Mouse (Mus musculus) frontal cortex, postnatal 25 days (tissue): ENCODE measurements around the gene Rab36.

ENCODE experiments used
- DNase-seq, 2 experiments: peaks; one replicate each; pipeline ENCODE4 v3.0.0; 2022; ENCODE audit warnings: low spot score in 2 of 2

The Rab36 gene

DNA sequence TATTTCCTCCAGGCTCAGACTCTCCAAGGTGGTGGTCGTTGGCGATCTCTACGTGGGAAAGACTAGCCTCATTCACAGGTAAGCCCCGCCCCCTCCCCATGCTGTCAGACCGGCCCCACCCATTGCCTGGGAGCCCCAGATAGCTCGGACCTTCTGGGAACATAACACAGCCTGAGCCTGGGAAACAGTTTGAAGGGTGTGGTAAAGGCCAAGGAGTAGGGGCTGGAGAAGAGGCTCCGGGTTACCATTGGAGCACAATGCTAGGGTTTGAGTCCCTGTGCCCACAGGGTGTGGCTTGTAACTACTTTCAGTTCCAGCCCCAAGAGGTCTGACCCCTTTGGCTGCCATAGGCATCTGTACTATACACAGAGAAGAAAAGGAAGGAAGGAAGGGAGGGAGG is 7.6 kb downstream of the Rab36 start:
- no peak for DNase-seq

GRCm38 (mm10) chr10:75045831-75046230 is 9.0 kb downstream of the Rab36 start:
- DNase-seq = no peak

DNA sequence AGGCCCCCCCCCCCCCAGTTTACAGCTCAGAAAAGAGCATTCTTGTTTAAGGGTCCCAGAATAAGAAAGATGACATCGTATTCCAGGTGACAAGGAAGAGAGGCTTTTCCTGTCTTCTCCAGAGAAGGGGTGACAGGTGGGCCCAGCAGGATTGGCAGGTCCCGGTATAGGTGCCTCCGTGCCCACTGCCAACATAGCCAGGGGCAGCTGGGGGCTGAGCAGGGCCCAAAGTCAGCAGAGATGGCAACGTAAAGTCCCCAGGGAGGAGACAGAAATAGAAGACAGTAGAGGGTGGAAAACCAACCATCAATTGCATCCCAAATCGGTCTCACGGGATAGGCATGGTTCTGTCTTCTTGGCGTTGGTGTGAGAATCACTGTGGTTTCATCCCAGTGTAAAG is 11.9 kb downstream of the Rab36 start:
- DNase-seq = no peak

GRCm38 (mm10) chr10:75051364-75052074 is 14.7 kb downstream of the Rab36 start:
- no peak for DNase-seq

- no peak for DNase-seq
Measured at GRCm38 (mm10) chr10:75052902-75053301, 16.0 kb downstream of the Rab36 start.

GRCm38 (mm10) chr10:75053655-75054054 is 16.8 kb downstream of the Rab36 start:
- DNase-seq = no peak

DNA sequence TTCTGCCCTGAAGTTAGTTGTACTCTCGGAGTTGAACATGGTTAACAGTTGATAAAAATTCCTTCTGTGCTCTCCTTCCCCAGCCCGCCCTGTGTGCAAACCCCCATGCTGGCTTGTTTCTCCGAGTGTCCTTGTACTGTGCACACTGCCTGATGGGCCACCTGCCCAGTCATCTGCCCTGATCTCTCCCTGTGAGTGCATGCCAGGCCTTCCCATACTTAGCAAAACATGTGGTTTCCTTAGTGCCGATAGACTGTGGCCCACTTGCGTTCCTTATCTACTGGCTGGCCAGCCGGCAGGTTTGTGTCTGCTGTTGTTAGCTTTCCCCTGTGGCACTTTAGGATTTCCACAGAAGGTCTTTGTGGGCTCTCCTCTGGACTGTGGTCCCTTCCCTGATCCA is 17.3 kb downstream of the Rab36 start:
- DNase-seq = no peak

GRCm38 (mm10) chr10:75055672-75056071 is 18.8 kb downstream of the Rab36 start:
- no peak for DNase-seq

GRCm38 (mm10) chr10:75056255-75056654 is 19.4 kb downstream of the Rab36 start:
- DNase-seq = no peak

GRCm38 (mm10) chr10:75058336-75058735 is 21.5 kb downstream of the Rab36 start:
- DNase-seq = no peak

- no peak for DNase-seq
Measured at GRCm38 (mm10) chr10:75058761-75059395, 22.0 kb downstream of the Rab36 start.

- DNase-seq = peak in 1 of 2 experiments; percentile 62
Measured at GRCm38 (mm10) chr10:75059396-75059795, 22.5 kb downstream of the Rab36 start.

- peak; percentile 56 to 66 for DNase-seq
Measured at GRCm38 (mm10) chr10:75060217-75060842, 23.5 kb downstream of the Rab36 start, which contains the start of gene Bcr. Gene Bcr, plus strand, starts transcription at chr10:75060592.

GRCm38 (mm10) chr10:75060843-75061235 is 24.0 kb downstream of the Rab36 start:
- no peak for DNase-seq

GRCm38 (mm10) chr10:75061341-75062188 is 24.7 kb downstream of the Rab36 start:
- no peak for DNase-seq

GRCm38 (mm10) chr10:75062189-75062561 is 25.3 kb downstream of the Rab36 start:
- DNase-seq = no peak

GRCm38 (mm10) chr10:75062621-75063020 is 25.8 kb downstream of the Rab36 start:
- no peak for DNase-seq

- no peak for DNase-seq
Measured at GRCm38 (mm10) chr10:75063301-75063965, 26.6 kb downstream of the Rab36 start.

DNA sequence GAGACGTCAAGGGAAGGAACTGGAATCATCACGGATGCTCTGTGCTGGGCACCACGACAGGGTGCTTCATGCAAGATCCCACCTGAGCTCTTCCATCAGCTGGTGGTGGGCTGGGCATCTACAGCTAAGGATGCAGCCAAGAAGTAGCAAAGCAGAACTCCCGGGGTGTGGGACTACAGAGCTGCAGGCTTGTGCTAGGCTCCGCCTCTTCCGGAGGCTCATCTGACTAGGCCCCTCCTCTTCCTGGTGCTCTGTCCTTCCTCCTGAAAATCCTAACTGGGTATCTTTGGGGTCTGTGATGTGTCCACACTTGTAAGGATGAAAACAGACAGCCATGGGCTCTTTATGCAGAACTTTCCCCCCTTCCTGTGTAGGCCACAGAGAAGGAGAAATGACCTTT is 28.8 kb downstream of the Rab36 start:
- DNase-seq = no peak

GRCm38 (mm10) chr10:75067446-75067845 is 30.6 kb downstream of the Rab36 start:
- no peak for DNase-seq

- no peak for DNase-seq
Measured at GRCm38 (mm10) chr10:75068086-75068485, 31.2 kb downstream of the Rab36 start.
